Mouse (Mus musculus) testis, adult 2 months (tissue): ENCODE data around the gene Hesx1. TPM values are rescaled to one million over a fixed set of nuclear protein-coding genes. Genes with fewer than 3 reads are reported as not detected.

Experiments used
- H3K27ac ChIP-seq: fragments of 200-500 bp; 2 replicates; pipeline ENCODE4 v1.5.1; 2012; ENCODE audit warnings: low read depth, low read length; ENCODE audit not compliant: control insufficient read depth, insufficient read depth
- H3K27me3 ChIP-seq: fragments of 200-500 bp; 2 replicates; pipeline ENCODE4 v1.6.1; 2012; ENCODE audit warnings: mild to moderate bottlenecking, low read length, moderate library complexity; ENCODE audit not compliant: control insufficient read depth, insufficient read depth
- H3K36me3 ChIP-seq: fragments of 200-500 bp; 2 replicates; pipeline ENCODE4 v1.6.1; 2012; ENCODE audit warnings: mild to moderate bottlenecking, low read length; ENCODE audit not compliant: control insufficient read depth, insufficient read depth
- H3K4me1 ChIP-seq: fragments of 200-500 bp; 2 replicates; pipeline ENCODE4 v1.6.1; 2012; ENCODE audit warnings: low read length; ENCODE audit not compliant: control insufficient read depth, insufficient read depth
- H3K4me3 ChIP-seq: fragments of 200-500 bp; 2 replicates; pipeline ENCODE4 v1.5.1; 2012; ENCODE audit warnings: low read depth, mild to moderate bottlenecking, low read length, moderate library complexity, mixed read lengths; ENCODE audit not compliant: control insufficient read depth
- CTCF ChIP-seq: fragments of 200-500 bp; IDR thresholded peaks from 2 replicates; pipeline ENCODE4 v1.5.1; 2012; ENCODE audit warnings: low read depth, mild to moderate bottlenecking, inconsistent platforms, low read length, moderate library complexity; ENCODE audit not compliant: control insufficient read depth, insufficient read depth, insufficient replicate concordance
- POLR2A ChIP-seq: fragments of 200-500 bp; IDR thresholded peaks from 2 replicates; pipeline ENCODE4 v1.6.1; 2012; ENCODE audit warnings: low read depth, mild to moderate bottlenecking, inconsistent platforms, low read length, moderate library complexity; ENCODE audit not compliant: control insufficient read depth
- polyA plus RNA-seq: library from polyadenylated mRNA; depleted of rRNA; stranded (reverse); fragments of >200 nt; gene quantifications from 2 replicates; pipeline ENCODE4 v1.2.3, GENCODE M21; 2012; rRNA removed

The Hesx1 gene
- polyA plus RNA-seq, 1 experiment, result not detected

DNA sequence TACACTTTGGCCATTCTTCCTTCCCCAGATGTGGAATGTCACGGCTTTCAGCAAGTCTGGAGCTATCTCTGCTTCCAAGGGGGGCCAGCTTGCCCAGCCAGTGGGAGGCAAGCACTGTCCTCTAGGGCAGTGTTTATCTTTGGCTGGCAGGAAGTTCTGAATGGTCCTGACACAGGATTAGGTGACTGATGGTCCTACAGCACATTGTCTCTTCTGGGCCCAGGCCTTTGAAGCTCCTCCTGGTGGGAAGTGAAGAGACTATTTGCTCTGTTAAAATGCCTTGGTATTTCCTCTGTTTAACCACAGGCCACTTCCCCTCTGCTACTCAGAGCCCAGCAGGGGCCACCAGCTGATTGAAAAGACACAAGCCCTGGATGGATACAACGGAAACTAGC, 50.7 kb downstream of the Hesx1 start:
- Histone ChIP-seq H3K4me1 (peaks cover 3% of the 10 kb centered on the region), H3K27ac (no peak overlapping the region), H3K27me3 (no peaks in the 10 kb centered on the region; the same call in 1 of the 2 replicates), H3K36me3 (no peaks in the 10 kb centered on the region), H3K4me3 (no peak overlapping the region)
- no peak for TF ChIP-seq POLR2A
- TF ChIP-seq CTCF, result no peak

DNA sequence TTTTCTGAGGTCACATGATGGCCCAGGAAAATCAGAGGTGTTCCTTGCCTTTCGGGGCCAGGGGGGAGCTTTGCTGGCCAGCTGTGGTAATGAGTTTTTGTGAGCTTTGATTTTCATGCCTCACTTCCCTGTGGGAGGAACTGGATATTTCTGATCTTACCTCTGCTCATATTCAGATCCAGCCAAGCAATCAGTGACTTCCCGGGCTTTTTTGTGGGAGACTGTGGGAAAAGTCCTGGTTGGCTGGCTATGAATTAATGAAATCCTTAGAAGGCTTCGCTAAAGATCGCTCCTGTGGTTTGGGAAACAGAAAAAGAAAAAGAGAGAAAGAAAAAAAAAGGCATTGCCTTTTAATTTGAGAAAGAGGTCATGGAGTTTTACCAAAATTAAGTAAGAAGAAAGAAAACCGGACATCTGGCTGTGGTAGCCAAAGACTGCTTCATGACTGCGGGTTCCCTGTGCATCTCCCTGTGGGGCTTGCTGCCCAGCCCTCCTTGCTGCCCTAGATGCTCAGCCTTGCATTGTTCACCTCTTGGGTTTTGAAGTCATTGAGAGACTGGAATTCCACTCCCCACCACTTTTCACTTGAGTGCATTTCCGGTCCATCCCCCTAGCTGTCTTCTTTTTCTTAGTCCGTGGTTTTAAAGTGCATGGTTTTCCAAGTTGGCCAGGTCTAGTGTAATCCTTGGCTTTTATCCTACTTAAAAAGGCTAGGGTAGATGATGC, 54.2 kb downstream of the Hesx1 start:
- no peak overlapping the region for H3K4me3 ChIP-seq
- TF ChIP-seq POLR2A (no peak), CTCF (no peak)
- no peaks in the 10 kb centered on the region for H3K4me1 ChIP-seq
- H3K27me3 ChIP-seq, result no peaks in the 10 kb centered on the region
- no peaks in the 10 kb centered on the region for H3K36me3 ChIP-seq
- H3K27ac ChIP-seq, result no peak overlapping the region

DNA sequence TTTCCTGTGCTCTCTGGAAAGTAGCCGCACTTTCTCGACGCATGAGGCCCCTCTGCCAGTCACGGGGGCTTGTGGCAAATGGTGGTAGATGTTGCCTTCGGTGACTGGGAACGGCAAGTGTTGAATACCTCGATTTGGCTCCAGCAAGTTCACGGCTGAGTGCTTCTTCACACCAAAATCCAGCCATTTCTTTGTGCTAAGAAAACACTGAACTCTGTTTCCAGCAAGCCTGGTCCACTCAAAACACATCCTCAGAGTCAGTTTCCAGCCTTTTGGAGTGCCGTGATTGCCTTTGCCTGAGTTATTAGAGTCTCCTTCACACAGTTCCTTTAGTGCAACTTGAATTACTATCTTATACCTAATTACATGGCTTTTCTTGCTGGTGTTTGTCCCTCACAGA, 55.8 kb downstream of the Hesx1 start:
- no peaks in the 10 kb centered on the region for H3K4me1 ChIP-seq
- no peak for TF ChIP-seq CTCF
- no peak for TF ChIP-seq POLR2A
- H3K4me3 ChIP-seq, result no peak overlapping the region
- no peaks in the 10 kb centered on the region for H3K36me3 ChIP-seq
- H3K27me3 ChIP-seq, result no peaks in the 10 kb centered on the region
- no peak overlapping the region for H3K27ac ChIP-seq

DNA sequence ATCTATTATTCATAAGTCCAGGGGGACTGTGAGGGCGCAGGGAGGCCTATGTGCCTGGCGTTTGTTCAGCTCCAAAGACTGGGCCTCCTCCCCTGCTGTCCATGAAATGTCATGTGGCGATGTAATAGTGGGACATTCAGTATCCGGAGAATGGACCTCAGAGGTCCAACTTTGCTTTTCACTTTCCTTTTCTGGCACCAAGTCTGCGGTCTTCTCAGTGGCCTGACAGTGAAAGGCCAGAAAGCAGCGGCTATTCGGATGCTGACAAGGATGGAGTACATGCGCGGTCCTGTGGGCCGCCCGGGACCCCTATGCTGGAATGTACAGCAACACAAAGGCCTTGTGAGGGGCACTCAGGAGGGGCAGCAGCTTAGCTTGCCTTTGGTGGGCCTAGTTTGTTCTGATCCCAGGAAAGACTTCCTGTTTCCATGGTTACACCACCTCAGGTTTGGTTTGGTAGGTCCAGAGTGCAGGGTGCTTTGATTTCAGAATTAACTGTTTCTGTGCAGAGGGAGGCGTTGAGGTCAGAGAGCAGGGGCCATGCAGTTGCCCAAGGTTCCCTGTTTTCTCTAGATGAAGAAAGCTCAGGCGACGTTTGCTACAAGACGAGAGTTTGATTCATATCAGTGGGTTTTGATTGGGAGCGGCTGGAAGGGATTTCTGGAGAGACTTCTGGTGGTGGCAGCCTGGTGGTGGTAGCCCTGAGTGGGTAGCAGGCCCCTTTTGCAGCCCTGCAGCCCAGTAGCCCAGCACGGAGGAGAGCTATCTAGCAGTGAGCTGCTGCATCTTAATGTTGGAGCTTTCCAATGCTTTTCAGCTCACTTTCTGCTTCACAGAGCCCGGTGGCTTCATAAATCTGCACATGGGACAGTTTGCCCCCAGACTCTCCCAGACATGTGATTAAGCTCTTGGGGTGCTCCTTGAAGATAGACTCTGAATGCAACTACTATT, 56.6 kb downstream of the Hesx1 start:
- no peak overlapping the region for H3K4me3 ChIP-seq
- no peaks in the 10 kb centered on the region for H3K36me3 ChIP-seq
- no peak overlapping the region for H3K27ac ChIP-seq
- H3K27me3 ChIP-seq, result no peaks in the 10 kb centered on the region
- H3K4me1 ChIP-seq, result no peaks in the 10 kb centered on the region
- TF ChIP-seq POLR2A, result no peak
- no peak for TF ChIP-seq CTCF

DNA sequence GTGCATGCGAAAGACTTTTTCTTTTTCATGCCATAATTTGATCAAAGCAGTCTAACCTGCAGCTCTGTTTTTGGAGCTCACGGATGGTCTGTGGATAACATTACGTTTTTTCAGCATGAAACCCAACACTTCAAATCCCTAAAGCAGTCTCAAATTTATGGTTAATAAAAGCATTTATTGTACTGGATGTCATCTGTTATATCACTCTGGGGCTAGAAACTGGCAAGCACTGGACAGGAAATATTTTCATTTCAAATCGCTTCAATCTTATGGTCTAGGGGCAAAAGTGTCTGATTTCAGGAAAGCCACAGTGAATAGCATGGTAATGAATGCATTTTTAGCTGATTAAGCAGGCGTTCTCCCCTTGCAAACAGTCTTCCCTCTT, 57.3 kb downstream of the Hesx1 start:
- Histone ChIP-seq H3K27ac (no peak overlapping the region), H3K27me3 (no peaks in the 10 kb centered on the region), H3K36me3 (no peaks in the 10 kb centered on the region), H3K4me1 (no peaks in the 10 kb centered on the region), H3K4me3 (no peak overlapping the region)
- no peak for TF ChIP-seq POLR2A
- TF ChIP-seq CTCF, result no peak

Other genes with a start within 250 kb of the Hesx1 start
- gene Asb14, start 99.9 kb upstream of the Hesx1 start, polyA plus RNA-seq, result 3.0 and 3.1 TPM in 2 replicates
- gene Appl1, start 23.2 kb upstream of the Hesx1 start, polyA plus RNA-seq, result 3.8 and 4.9 TPM in 2 replicates
- gene Il17rd, start 44.5 kb downstream of the Hesx1 start, polyA plus RNA-seq, result 5.4 and 6.4 TPM in 2 replicates
- gene Arhgef3, start 120.5 kb downstream of the Hesx1 start, polyA plus RNA-seq, result 6.5 and 7.7 TPM in 2 replicates